Mouse (Mus musculus) heart, postnatal 25 days (tissue): ENCODE measurements at regions not wholly inside any gene's neighbourhood (a gene's known extent, or its start where the extent isn't known, plus 50 kb on each side); places are given as distances from the start of the nearest gene placed in this dataset.
A peak's percentile ranks its signal among the peaks of the same experiment; 100 is the strongest.
"Not testable (repeated sequence)": the region's sequence is repeated elsewhere in the genome, so short reads cannot be mapped to it uniquely, and the experiment has no call there.

ENCODE experiments used
- DNase-seq: peaks from one replicate; pipeline ENCODE4 v3.0.0; 2022; ENCODE audit warnings: low spot score
- intact Hi-C: fragments of 180-260 bp; cut with DNase I; formaldehyde crosslinking; loops from one replicate; pipeline ENCODE4 v1.15.1; 2025

- intact Hi-C loops = loop anchor here (5.0 to 10.0 kb wide), 2 partner anchors 370 to 512 kb away; partner anchors contain the start of gene Tbl1xr1
- DNase-seq = no peak
Observed at GRCm38 (mm10) chr3:21564847-21565485, 511.5 kb upstream of the Tbl1xr1 start.

- DNase-seq = no peak
- intact Hi-C loops = loop anchor here (10.0 kb wide), 1 partner anchor 365 kb away; no protein-coding TSS in a partner anchor
Observed at GRCm38 (mm10) chr3:21569721-21570120, 506.7 kb upstream of the Tbl1xr1 start.

DNA sequence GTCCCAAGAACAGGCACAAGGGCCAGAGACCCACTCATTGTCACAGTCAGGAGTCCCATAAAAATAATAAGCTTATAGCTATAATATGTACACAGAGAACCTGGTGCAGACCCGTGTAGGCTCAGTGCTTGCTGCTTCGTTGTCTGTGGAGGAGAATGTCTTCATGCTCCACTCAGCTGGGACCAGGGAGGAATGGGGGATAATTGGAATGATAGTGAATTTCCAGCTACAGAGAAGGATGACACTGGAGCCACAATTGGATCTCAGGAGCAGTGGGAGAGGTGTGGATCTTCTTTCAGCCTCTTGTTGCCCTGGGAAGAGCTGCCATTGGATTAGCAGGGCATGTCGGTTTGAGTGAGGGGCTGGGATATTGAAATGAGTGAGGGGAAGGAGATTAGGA is 497.8 kb upstream of the Tbl1xr1 start:
- DNase-seq = no peak
- intact Hi-C loops = no loop called here

- intact Hi-C loops = no loop called here
- DNase-seq = no peak
Observed at GRCm38 (mm10) chr3:21582122-21582521, 494.3 kb upstream of the Tbl1xr1 start.

- intact Hi-C loops = no loop called here
- DNase-seq = no peak
Observed at GRCm38 (mm10) chr3:21585767-21586166, 490.7 kb upstream of the Tbl1xr1 start.

DNA sequence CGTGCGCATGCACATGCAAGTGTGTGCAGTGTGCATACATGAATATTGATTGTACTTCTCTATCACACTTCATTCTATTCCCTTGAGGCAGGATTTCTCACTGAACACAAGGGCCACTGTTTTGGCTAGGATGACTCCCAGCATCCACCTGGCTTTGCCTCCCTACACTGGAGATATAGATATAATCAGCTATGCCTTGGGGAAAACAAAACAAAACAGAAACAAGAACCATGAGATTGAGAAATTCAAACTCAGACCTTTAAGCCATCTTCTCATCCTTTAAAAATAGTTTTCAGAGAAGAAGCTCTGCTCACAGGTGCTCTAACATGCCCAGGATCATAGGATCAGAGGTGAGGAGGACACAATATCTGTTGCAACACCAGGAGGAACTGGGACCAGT is 469.6 kb upstream of the Tbl1xr1 start:
- intact Hi-C loops = no loop called here
- no peak for DNase-seq

GRCm38 (mm10) chr3:21610231-21610630 is 466.2 kb upstream of the Tbl1xr1 start:
- intact Hi-C loops = no loop called here
- no peak for DNase-seq

DNA sequence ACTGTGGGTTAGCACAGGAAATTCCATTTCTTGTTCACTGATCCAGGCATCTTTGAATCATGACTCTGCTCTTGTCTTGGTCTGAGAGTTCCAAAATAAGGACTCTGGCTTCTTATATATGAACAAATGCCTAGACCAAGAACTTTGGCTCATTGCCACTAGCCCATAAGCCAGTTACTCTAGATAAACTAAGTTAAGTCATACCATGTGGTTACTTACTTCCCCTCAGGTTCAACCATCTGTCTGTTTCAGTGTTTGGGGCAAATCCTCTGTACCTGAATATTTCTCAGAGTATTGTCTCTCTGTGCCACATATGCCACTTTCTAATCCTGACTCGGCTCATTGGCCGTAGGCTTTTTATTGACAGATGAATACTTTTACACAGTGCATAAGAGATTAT is 454.7 kb upstream of the Tbl1xr1 start:
- no peak for DNase-seq
- intact Hi-C loops = no loop called here

- DNase-seq = no peak
- intact Hi-C loops = loop anchor here (5.0 kb wide), 2 partner anchors 307 to 452 kb away; partner anchors contain the start of gene Tbl1xr1
Observed at GRCm38 (mm10) chr3:21625039-21625438, 451.4 kb upstream of the Tbl1xr1 start.

- intact Hi-C loops = loop anchor here (5.0 kb wide), 2 partner anchors 306 to 451 kb away; partner anchors contain the start of gene Tbl1xr1
- peak; percentile 12 for DNase-seq
Observed at GRCm38 (mm10) chr3:21626029-21626428, 450.4 kb upstream of the Tbl1xr1 start.

- intact Hi-C loops = loop anchor here (5.0 kb wide), 2 partner anchors 305 to 450 kb away; partner anchors contain the start of gene Tbl1xr1
- DNase-seq = not testable (repeated sequence)
Observed at GRCm38 (mm10) chr3:21627048-21627447, 449.4 kb upstream of the Tbl1xr1 start.

- intact Hi-C loops = no loop called here
- no peak for DNase-seq
Observed at GRCm38 (mm10) chr3:21633600-21634221, 442.7 kb upstream of the Tbl1xr1 start.

- no peak for DNase-seq
- intact Hi-C loops = no loop called here
Observed at GRCm38 (mm10) chr3:21634675-21635204, 441.7 kb upstream of the Tbl1xr1 start.

DNA sequence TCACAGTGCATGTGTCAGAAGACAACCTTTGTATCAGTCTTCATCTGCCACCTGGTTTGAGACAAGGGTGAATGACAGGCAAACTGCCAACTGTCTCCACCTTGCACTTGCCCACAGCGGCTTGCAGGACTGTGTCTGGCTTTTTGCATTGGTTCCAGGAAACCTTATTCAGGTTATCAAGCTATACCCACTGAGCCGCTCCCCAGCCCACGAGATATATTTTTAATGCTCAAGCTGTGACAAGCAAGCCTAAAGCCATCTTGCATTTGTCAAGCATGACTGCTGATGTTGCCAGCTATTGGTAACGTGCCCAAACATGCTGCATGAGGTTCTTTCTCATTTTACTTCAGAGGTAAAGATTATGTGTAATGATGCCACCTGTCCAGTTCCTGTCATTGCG is 437.6 kb upstream of the Tbl1xr1 start:
- DNase-seq = no peak
- intact Hi-C loops = no loop called here

GRCm38 (mm10) chr3:21639576-21639975 is 436.9 kb upstream of the Tbl1xr1 start:
- intact Hi-C loops = no loop called here
- no peak for DNase-seq

DNA sequence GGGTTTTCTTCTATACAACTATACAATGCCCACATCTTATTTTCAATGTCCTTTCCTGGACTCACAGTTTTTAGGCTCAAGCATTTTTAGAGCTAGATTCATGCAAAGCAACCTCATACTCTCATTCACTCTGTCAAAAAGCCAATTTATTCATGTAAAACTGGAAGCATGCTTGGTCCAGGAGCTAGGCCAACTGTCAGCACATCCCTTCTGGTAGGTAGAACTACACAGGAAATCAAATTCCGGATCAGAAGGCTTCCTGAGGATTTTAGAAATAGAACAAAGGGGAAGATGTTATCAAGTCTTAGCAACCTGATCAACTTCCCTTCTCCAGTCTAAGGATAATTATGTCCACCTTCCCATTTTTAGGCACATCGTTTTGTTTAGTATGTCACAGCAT is 432.4 kb upstream of the Tbl1xr1 start:
- DNase-seq = no peak
- intact Hi-C loops = no loop called here

GRCm38 (mm10) chr3:21645268-21645667 is 431.2 kb upstream of the Tbl1xr1 start:
- no peak for DNase-seq
- intact Hi-C loops = loop anchor here (5.0 kb wide), 1 partner anchor 292 kb away; no protein-coding TSS in a partner anchor

GRCm38 (mm10) chr3:21649885-21650469 is 426.5 kb upstream of the Tbl1xr1 start:
- intact Hi-C loops = loop anchor here (5.0 kb wide), 1 partner anchor 287 kb away; no protein-coding TSS in a partner anchor
- no peak for DNase-seq

- DNase-seq = no peak
- intact Hi-C loops = no loop called here
Observed at GRCm38 (mm10) chr3:21655301-21655700, 421.2 kb upstream of the Tbl1xr1 start.

DNA sequence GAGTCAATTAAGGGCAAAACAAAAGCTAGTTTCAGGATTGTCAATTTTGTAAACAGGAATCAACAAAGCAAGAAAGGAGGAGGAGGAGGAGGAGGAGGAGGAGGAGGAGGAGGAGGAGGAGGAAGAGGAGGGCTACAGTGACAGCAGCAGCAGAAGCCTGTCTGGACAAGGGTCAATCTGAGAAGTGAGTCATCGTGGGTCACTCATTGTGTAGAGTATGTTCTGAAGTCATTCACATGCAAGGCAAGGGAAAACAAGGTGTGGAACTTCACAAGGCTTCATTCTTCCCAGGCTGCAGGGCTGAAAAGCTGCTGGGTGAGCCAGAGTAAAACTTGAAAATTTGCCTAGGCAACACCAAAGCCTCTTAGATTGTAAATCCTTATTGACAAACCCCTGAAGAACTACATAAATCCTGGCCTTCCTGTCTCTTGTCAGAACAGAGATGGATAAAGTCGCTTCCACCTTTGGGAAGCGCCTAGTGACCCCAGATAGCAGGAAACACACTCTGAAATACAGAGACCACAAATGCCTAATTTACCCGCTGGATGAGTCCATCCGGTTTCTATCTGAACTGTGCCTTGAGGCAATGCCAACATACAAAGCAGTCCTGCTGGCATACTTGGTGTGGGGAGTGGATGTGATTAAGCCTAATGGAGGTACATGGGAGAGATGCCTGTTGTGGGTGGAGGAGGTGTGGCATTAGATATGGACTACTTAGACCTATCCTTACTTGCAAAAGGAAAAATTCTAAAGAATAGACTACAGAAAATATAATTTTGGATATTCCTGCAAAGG is 408.9 kb upstream of the Tbl1xr1 start:
- DNase-seq = no peak
- intact Hi-C loops = no loop called here
